Mouse (Mus musculus): Measurements from ENCODE around the gene Pcsk4. TPM values are rescaled to one million over a fixed set of nuclear protein-coding genes. Genes with fewer than 3 reads are reported as not detected.

Pcsk4 gene
- polyA plus RNA-seq, 1 experiment from 2014 or later, result 2.4 TPM

DNA sequence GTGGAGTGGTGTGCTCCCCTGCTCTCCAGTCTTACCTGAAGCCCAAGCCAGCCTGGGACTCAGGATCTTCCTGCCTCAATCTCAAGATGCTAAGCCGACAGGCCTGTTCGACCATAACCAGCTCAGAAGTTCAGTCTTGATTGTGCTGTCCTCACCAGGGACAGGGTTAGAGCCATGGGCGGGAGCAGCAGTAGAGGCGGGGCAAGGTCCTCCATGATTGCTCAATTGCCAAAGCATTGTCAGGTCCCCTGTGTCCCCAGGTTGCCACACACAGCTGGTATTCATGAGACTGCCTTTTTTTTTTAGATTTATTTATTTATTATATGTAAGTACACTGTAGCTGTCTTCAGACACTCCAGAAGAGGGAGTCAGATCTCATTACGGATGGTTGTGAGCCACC is 53.1 kb downstream of the Pcsk4 start:
- 85% methylated on average over 5 of the region's 5 CpGs for WGBS
- H3K4me1 ChIP-seq, result 0 out of 2 replicates have a peak, but pooled peaks cover 8% of the 10 kb centered on the region
- H3K9ac ChIP-seq (replicated peaks), result no peak overlapping the region
- no peaks in the 10 kb centered on the region for H3K9me3 ChIP-seq
- no peak for ATAC-seq (ENCODE audit: low FRiP score, low read depth)
- H3K4me3 ChIP-seq, result no peak overlapping the region
- no peak overlapping the region for H3K4me2 ChIP-seq (replicated peaks)
- H3K36me3 ChIP-seq, result peaks cover 84% of the 10 kb centered on the region
- H3K27me3 ChIP-seq, result no peaks in the 10 kb centered on the region
- no peak overlapping the region for H3K27ac ChIP-seq (replicated peaks)

DNA sequence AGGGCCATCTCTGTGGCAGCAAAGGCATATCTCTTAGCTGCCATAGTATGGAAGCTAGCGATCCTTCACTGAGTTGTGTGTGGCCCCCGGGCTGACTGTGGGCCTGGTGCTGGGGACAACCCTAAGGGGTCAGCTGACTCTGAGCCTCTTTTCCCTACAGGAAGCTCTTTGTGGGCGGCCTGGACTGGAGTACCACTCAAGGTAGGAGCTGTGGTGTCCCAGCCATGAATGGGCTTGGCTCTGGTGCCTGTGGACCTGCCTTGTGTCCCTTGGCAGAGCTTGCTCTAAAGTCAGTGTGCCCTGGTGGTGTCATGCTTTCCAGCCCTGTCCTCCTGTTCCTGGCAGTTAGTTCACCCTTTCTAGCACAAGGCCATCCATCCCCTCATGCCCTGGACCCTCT is 55.5 kb downstream of the Pcsk4 start:
- Histone ChIP-seq H3K36me3 (peaks cover 73% of the 10 kb centered on the region), H3K27me3 (no peaks in the 10 kb centered on the region), H3K4me3 (no peak overlapping the region), H3K4me1 (peaks cover 25% of the 10 kb centered on the region), H3K4me2 (replicated peaks) (no peak overlapping the region), H3K9me3 (no peaks in the 10 kb centered on the region), H3K9ac (replicated peaks) (no peak overlapping the region), H3K27ac (replicated peaks) (no peak overlapping the region)
- ATAC-seq (ENCODE audit: low FRiP score, low read depth), result no peak
- WGBS, result 94% methylated on average over 3 of the region's 3 CpGs

DNA sequence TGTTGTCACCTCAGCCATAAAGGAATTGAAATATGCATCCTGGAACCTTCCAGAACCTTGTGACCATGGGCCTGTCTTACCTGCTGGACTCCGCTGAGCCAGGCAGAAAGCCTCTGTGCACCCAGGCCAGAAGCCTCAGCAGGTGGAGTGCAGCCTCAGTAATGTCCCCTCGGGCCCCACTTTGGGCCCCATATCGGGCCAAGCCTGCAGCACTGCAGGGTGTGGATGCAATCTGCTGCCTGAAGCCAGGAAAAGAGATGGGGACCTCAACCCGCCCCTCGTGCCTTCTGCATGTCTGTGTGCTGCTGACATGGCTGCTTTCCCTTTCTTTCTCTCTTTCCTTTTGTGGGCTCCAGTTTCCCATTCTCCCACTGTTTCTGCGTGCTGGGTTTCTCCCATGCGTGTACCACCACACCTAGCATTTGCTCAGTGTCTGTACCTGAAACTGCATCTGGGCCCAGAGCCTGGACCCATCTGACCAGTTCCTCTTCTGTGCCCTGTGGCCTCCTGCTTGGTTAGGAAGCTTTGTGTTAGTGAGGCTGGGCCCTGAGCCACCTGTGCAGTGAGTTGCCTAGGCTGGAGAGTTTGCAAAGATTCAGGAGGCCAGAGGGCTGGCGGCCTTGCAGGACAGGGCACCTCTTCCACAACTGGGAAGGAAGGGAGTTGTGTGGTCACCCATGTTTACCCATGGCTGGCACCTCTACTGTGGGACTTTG is 57.3 kb downstream of the Pcsk4 start:
- 91% methylated on average over 8 of the region's 8 CpGs for WGBS
- no peak overlapping the region for H3K4me3 ChIP-seq
- H3K36me3 ChIP-seq, result peaks cover 63% of the 10 kb centered on the region
- H3K4me1 ChIP-seq, result peaks cover 41% of the 10 kb centered on the region
- no peaks in the 10 kb centered on the region for H3K9me3 ChIP-seq
- no peak overlapping the region for H3K4me2 ChIP-seq (replicated peaks)
- no peak overlapping the region for H3K9ac ChIP-seq (replicated peaks)
- ATAC-seq (ENCODE audit: low FRiP score, low read depth), result no peak
- no peak overlapping the region for H3K27ac ChIP-seq (replicated peaks)
- no peaks in the 10 kb centered on the region for H3K27me3 ChIP-seq

Small RNA genes lying within 50 kb of the gene (microRNA-seq; reads per million reads assigned to microRNA genes)
- 0.93 reads per million for gene Mir6911

Other genes with a start within 250 kb of the Pcsk4 start
- 14.7 and 15.7 TPM in 2 replicates for gene Sbno2, start 223.9 kb downstream of the Pcsk4 start, polyA plus RNA-seq (2016; fragmentation: Nextera tagmentation; extraction: Ambion mirVana)
- gene Stk11, start 213.7 kb downstream of the Pcsk4 start, polyA plus RNA-seq (2016; fragmentation: Nextera tagmentation; extraction: Ambion mirVana), result 16.7 and 20.3 TPM in 2 replicates
- gene Atp5d, start 190.9 kb downstream of the Pcsk4 start, polyA plus RNA-seq (2016; fragmentation: Nextera tagmentation; extraction: Ambion mirVana), result 379 and 384 TPM in 2 replicates
- 19.3 and 20.0 TPM in 2 replicates for gene Cbarp, start 188.7 kb downstream of the Pcsk4 start, polyA plus RNA-seq (2016; fragmentation: Nextera tagmentation; extraction: Ambion mirVana)
- 41.7 and 46.4 TPM in 2 replicates for gene Midn, start 181.2 kb downstream of the Pcsk4 start, polyA plus RNA-seq (2016; fragmentation: Nextera tagmentation; extraction: Ambion mirVana)
- 227 and 233 TPM in 2 replicates for gene Cirbp, start 163.5 kb downstream of the Pcsk4 start, polyA plus RNA-seq (2016; fragmentation: Nextera tagmentation; extraction: Ambion mirVana)
- 12.9 and 13.6 TPM in 2 replicates for gene 1600002K03Rik, start 156.6 kb downstream of the Pcsk4 start, polyA plus RNA-seq (2016; fragmentation: Nextera tagmentation; extraction: Ambion mirVana)
- gene Efna2, start 150.0 kb downstream of the Pcsk4 start, polyA plus RNA-seq (2016; fragmentation: Nextera tagmentation; extraction: Ambion mirVana), result 114 and 127 TPM in 2 replicates
- 151 and 195 TPM in 2 replicates for gene Mum1, start 103.1 kb downstream of the Pcsk4 start, polyA plus RNA-seq (2016; fragmentation: Nextera tagmentation; extraction: Ambion mirVana)
- gene Ndufs7, start 80.4 kb downstream of the Pcsk4 start, polyA plus RNA-seq (2016; fragmentation: Nextera tagmentation; extraction: Ambion mirVana), result 205 and 213 TPM in 2 replicates
- 28.1 and 29.5 TPM in 2 replicates for gene Gamt, start 68.5 kb downstream of the Pcsk4 start, polyA plus RNA-seq (2016; fragmentation: Nextera tagmentation; extraction: Ambion mirVana)
- 61.2 and 71.3 TPM in 2 replicates for gene Dazap1, start 68.0 kb downstream of the Pcsk4 start, polyA plus RNA-seq (2016; fragmentation: Nextera tagmentation; extraction: Ambion mirVana)
- 671 and 694 TPM in 2 replicates for gene Rps15, start 37.0 kb downstream of the Pcsk4 start, polyA plus RNA-seq (2016; fragmentation: Nextera tagmentation; extraction: Ambion mirVana)
- 181 and 193 TPM in 2 replicates for gene Apc2, start 33.5 kb downstream of the Pcsk4 start, polyA plus RNA-seq (2016; fragmentation: Nextera tagmentation; extraction: Ambion mirVana)
- 36.2 and 44.5 TPM in 2 replicates for gene 2310011J03Rik, start 9.0 kb downstream of the Pcsk4 start, polyA plus RNA-seq (2016; fragmentation: Nextera tagmentation; extraction: Ambion mirVana)
- 3.1 and 4.3 TPM in 2 replicates for gene Reep6, start 455 bp upstream of the Pcsk4 start, polyA plus RNA-seq (2016; fragmentation: Nextera tagmentation; extraction: Ambion mirVana)
- 0.38 and 0.79 TPM in 2 replicates for gene Adamtsl5, start 18.9 kb upstream of the Pcsk4 start, polyA plus RNA-seq (2016; fragmentation: Nextera tagmentation; extraction: Ambion mirVana)
- 0.31 and 0.52 TPM in 2 replicates for gene Plk5, start 27.0 kb upstream of the Pcsk4 start, polyA plus RNA-seq (2016; fragmentation: Nextera tagmentation; extraction: Ambion mirVana)
- 18.4 and 19.7 TPM in 2 replicates for gene Mex3d, start 58.2 kb upstream of the Pcsk4 start, polyA plus RNA-seq (2016; fragmentation: Nextera tagmentation; extraction: Ambion mirVana)
- gene Mbd3, start 70.1 kb upstream of the Pcsk4 start, polyA plus RNA-seq (2016; fragmentation: Nextera tagmentation; extraction: Ambion mirVana), result 288 and 314 TPM in 2 replicates
- gene Uqcr11, start 77.3 kb upstream of the Pcsk4 start, polyA plus RNA-seq (2016; fragmentation: Nextera tagmentation; extraction: Ambion mirVana), result 398 and 414 TPM in 2 replicates
- 185 and 191 TPM in 2 replicates for gene Tcf3, start 104.1 kb upstream of the Pcsk4 start, polyA plus RNA-seq (2016; fragmentation: Nextera tagmentation; extraction: Ambion mirVana)
- 2.8 and 3.2 TPM in 2 replicates for gene Onecut3, start 165.3 kb upstream of the Pcsk4 start, polyA plus RNA-seq (2016; fragmentation: Nextera tagmentation; extraction: Ambion mirVana)
- 0.78 and 0.97 TPM in 2 replicates for gene Atp8b3, start 209.6 kb upstream of the Pcsk4 start, polyA plus RNA-seq (2016; fragmentation: Nextera tagmentation; extraction: Ambion mirVana)
- 36.5 and 37.3 TPM in 2 replicates for gene Rexo1, start 232.1 kb upstream of the Pcsk4 start, polyA plus RNA-seq (2016; fragmentation: Nextera tagmentation; extraction: Ambion mirVana)
- gene Klf16, start 247.8 kb upstream of the Pcsk4 start, polyA plus RNA-seq (2016; fragmentation: Nextera tagmentation; extraction: Ambion mirVana), result 6.1 and 6.2 TPM in 2 replicates